Mouse (Mus musculus) kidney, adult 2 months (tissue): Measurements from ENCODE around the gene Hs3st5. TPM values are rescaled to one million over a fixed set of nuclear protein-coding genes. Genes with fewer than 3 reads are reported as not detected.

ENCODE experiments used
- DNase-seq: peaks from one replicate; pipeline ENCODE4 v3.0.0; 2021
- H3K27ac ChIP-seq: fragments of 200-500 bp; 2 replicates; pipeline ENCODE4 v1.5.1; 2012; ENCODE audit warnings: low read depth, low read length, control low read depth, inconsistent platforms; ENCODE audit not compliant: insufficient read depth
- H3K27me3 ChIP-seq: fragments of 200-500 bp; replicated peaks from 2 replicates; pipeline ENCODE4 v1.6.1; 2012; ENCODE audit warnings: mild to moderate bottlenecking, moderate library complexity, low read length, inconsistent platforms; ENCODE audit not compliant: control insufficient read depth, insufficient read depth
- H3K36me3 ChIP-seq: fragments of 200-500 bp; 2 replicates; pipeline ENCODE4 v1.6.1; 2012; ENCODE audit warnings: mild to moderate bottlenecking, moderate library complexity, low read length, inconsistent platforms; ENCODE audit not compliant: control insufficient read depth, insufficient read depth
- H3K4me1 ChIP-seq: fragments of 200-500 bp; 2 replicates; pipeline ENCODE4 v1.6.1; 2011; ENCODE audit warnings: low read length; ENCODE audit not compliant: control insufficient read depth, insufficient read depth
- H3K4me3 ChIP-seq: fragments of 200-500 bp; 2 replicates; pipeline ENCODE4 v1.5.1; 2011; ENCODE audit warnings: mild to moderate bottlenecking, low read depth, low read length, control low read depth; ENCODE audit not compliant: insufficient read depth
- CTCF ChIP-seq: fragments of 200-500 bp; conservative IDR thresholded peaks from 2 replicates; pipeline ENCODE4 v1.5.1; 2011; ENCODE audit warnings: low read depth, mild to moderate bottlenecking, control low read depth, low read length, moderate library complexity, mixed read lengths; ENCODE audit not compliant: insufficient read depth, insufficient read length
- POLR2A ChIP-seq: fragments of 200-500 bp; IDR thresholded peaks from one replicate; pipeline ENCODE4 v1.6.1; 2011; ENCODE audit warnings: low read depth, low read length, control low read depth
- WGBS: fragments of 180-500 bp; shearing (Covaris S2); methylation state at CpG from one replicate; pipeline ENCODE4 v1.1.7; 2018; 5-methylcytosine and 5-hydroxymethylcytosine counted together
- polyA plus RNA-seq: library from polyadenylated mRNA; depleted of rRNA; stranded (reverse); fragments of >200 nt; gene quantifications from 2 replicates; pipeline ENCODE4 v1.2.3, GENCODE M21; 2012

Hs3st5 gene
- polyA plus RNA-seq, 1 experiment, result 0.11 TPM

DNA sequence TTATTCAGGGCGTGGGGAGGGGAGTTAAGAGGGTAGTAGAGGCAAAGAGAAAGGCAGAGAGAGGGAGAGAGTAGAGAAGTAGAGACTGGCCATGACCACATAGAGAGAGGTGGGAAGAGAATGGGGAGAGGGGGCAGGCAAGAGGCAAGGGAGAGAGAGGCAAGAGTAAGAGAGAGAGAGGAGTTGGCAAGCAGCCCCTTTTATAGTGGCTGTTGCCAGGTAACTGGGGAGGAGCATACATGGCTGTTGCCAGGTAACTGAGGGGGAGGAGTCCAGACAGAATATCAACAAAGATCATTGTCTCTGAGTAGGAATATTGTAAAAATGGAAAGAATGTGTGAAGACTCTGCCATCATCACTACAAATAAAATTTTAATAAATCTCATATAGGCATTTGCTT, 243.4 kb downstream of the Hs3st5 start:
- no peak for DNase-seq
- no peaks in the 10 kb centered on the region for H3K36me3 ChIP-seq
- TF ChIP-seq POLR2A, result no peak
- WGBS, result 54% methylated on average over 1 of the region's 1 CpGs
- 0 out of 2 replicates have a peak, but pooled peaks cover 2% of the 10 kb centered on the region for H3K4me1 ChIP-seq
- H3K4me3 ChIP-seq, result no peak overlapping the region
- no peak overlapping the region for H3K27ac ChIP-seq
- H3K27me3 ChIP-seq, result no peaks in the 10 kb centered on the region

DNA sequence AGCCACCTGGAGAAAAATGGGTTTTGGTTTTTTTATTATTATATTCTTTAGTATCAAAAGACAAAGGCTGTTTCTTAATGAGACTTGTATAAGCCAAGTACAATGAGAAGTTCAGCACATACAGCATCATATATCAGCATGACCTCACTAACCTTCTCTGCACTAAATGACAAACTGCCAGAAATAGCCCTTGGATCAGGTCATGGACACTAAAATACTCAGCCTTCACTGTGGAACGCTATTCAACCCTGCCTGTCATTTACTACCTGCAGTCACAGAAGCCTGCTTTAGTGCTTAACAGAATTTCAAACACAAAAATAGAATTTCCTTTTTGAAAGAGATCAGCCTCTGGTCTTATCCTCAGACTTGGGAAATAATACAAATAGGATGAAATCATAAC, 247.9 kb downstream of the Hs3st5 start:
- no peak overlapping the region for H3K4me3 ChIP-seq
- H3K36me3 ChIP-seq, result no peaks in the 10 kb centered on the region
- H3K27ac ChIP-seq, result no peak overlapping the region
- H3K27me3 ChIP-seq, result no peaks in the 10 kb centered on the region; the same call in 1 of the 2 replicates
- TF ChIP-seq POLR2A (no peak), CTCF (no peak)
- 0 out of 2 replicates have a peak, but pooled peaks cover 2% of the 10 kb centered on the region for H3K4me1 ChIP-seq
- DNase-seq, result no peak
- WGBS, result 24% methylated on average over 1 of the region's 1 CpGs

DNA sequence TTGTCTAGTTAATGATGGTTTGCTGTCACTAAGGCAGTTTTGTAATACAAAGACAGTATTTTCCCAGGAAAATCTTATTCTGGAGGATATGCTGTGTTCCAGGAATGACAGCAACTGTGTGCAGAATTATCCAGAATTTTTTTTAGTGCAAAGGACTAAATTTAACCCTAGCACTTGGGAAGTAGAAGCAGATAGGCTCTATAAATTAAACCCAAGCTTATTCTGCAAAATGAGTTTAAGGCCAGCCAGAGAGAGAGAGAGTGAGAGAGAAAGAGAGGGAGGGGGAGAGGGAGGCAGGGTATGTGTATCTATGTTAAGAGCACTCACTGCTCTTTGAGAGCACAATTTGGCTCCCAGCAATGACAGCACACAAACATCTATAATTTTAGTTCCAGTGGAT, 267.0 kb downstream of the Hs3st5 start:
- Histone ChIP-seq H3K4me1 (no peaks in the 10 kb centered on the region), H3K4me3 (no peak overlapping the region), H3K27ac (no peak overlapping the region), H3K36me3 (no peaks in the 10 kb centered on the region), H3K27me3 (no peaks in the 10 kb centered on the region)
- no peak for DNase-seq
- TF ChIP-seq CTCF, result no peak
- no peak for TF ChIP-seq POLR2A

DNA sequence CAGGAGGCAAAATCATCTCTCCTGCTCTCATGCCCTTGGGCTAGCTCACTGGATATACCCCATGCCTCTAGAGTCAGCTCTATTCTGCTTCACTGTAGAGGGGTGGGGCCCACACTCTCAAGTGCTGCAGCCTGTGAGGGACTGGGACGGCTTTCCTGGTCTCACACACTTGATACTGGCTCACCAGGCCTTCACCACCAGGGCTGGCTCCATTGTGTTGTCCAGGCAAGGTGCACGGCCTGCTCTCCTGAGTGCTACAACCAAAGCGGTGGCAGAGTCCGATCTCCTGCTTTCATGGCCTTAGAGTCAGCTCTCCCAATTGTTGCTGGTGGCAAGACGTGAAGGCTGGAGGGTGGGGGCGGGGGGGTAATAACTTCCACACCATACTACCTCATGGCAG, 268.3 kb downstream of the Hs3st5 start:
- 83% methylated on average over 6 of the region's 6 CpGs for whole genome bisulfite sequencing
- DNase-seq, result no peak
- Histone ChIP-seq H3K27me3 (no peaks in the 10 kb centered on the region), H3K4me1 (no peaks in the 10 kb centered on the region), H3K4me3 (no peak overlapping the region), H3K36me3 (no peaks in the 10 kb centered on the region), H3K27ac (no peak overlapping the region)
- TF ChIP-seq CTCF (no peak), POLR2A (no peak)

DNA sequence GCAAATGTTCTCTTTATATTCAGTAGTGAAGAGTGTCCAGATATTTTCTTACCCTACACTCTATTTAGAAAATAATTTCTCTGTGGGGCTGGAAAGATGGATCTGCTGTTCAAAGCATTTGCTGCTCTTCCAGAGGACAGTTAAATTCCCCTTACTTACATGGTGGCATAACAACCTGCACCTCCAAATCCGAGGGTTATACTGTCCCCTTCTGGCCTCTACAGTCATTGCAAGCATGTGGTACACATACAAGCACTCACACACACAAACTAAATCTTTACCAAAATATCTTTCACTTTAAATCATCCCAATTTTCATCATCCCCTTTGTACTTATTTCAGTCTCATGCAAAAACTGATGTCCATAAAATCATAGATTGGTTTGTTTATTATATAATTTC, 275.0 kb downstream of the Hs3st5 start:
- Histone ChIP-seq H3K4me1 (no peaks in the 10 kb centered on the region), H3K27ac (no peak overlapping the region), H3K36me3 (no peaks in the 10 kb centered on the region), H3K27me3 (no peaks in the 10 kb centered on the region), H3K4me3 (no peak overlapping the region)
- DNase-seq, result no peak
- WGBS, result 59% methylated on average over 1 of the region's 1 CpGs
- TF ChIP-seq CTCF, result no peak
- TF ChIP-seq POLR2A, result no peak

DNA sequence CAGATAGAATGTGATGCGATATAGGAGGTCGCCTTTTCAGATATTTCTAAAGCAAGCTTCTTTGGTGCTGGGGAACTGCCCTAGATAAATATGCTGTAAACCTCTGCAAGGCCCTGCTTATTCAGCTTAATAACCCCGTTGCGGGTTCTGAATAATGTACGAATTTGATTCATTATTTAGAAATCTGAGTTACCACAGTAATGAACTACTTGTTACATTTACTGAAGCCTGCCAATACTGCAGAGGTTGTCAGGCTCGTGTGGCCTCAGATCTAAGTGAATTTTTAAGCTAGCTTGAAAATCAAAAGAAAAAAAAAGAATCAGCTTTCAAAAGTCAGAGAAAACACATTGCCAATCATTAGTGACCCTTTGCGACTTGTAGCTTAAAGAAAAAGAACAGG, 280.4 kb downstream of the Hs3st5 start:
- no peak overlapping the region for H3K4me3 ChIP-seq
- DNase-seq, result no peak
- H3K4me1 ChIP-seq, result no peaks in the 10 kb centered on the region
- WGBS, result 80% methylated on average over 7 of the region's 7 CpGs
- H3K36me3 ChIP-seq, result no peaks in the 10 kb centered on the region
- no peak for TF ChIP-seq CTCF
- no peak for TF ChIP-seq POLR2A
- no peak overlapping the region for H3K27ac ChIP-seq
- H3K27me3 ChIP-seq, result no peaks in the 10 kb centered on the region

GRCm38 (mm10) chr10:36791771-36792170, 285.2 kb downstream of the Hs3st5 start:
- 19% methylated on average over 2 of the region's 2 CpGs for WGBS
- no peak overlapping the region for H3K4me3 ChIP-seq
- no peaks in the 10 kb centered on the region for H3K27me3 ChIP-seq
- no peak overlapping the region for H3K27ac ChIP-seq
- DNase-seq, result peak; percentile 24
- TF ChIP-seq POLR2A, result no peak
- TF ChIP-seq CTCF, result no peak
- H3K4me1 ChIP-seq, result no peaks in the 10 kb centered on the region
- no peaks in the 10 kb centered on the region for H3K36me3 ChIP-seq

- no peak for DNase-seq
- H3K36me3 ChIP-seq, result no peaks in the 10 kb centered on the region
- H3K4me3 ChIP-seq, result no peak overlapping the region
- H3K4me1 ChIP-seq, result no peaks in the 10 kb centered on the region
- H3K27me3 ChIP-seq, result no peaks in the 10 kb centered on the region
- no peak overlapping the region for H3K27ac ChIP-seq
- no peak for TF ChIP-seq POLR2A
- no peak for TF ChIP-seq CTCF
These were observed 288.7 kb downstream of the Hs3st5 start for GRCm38 (mm10) chr10:36795311-36795710.
